Mouse (Mus musculus) MEL (cell line): ENCODE measurements around the gene Eif3b.

Experiments used
- CTCF ChIP-seq, 3 experiments: IDR thresholded peaks in 2 of 3; conservative IDR thresholded peaks in 1 of 3; 2 replicates each; pipeline ENCODE4 v1.5.1; 2011 to 2012; ENCODE audit warnings: low read length in 3 of 3, low read depth in 2 of 3, mild to moderate bottlenecking in 2 of 3, improper control_type of control experiment in 1 of 3, inconsistent platforms in 1 of 3, mixed read lengths in 1 of 3, moderate library complexity in 1 of 3; ENCODE audit not compliant: control insufficient read depth in 1 of 3, insufficient read depth in 1 of 3, poor library complexity in 1 of 3, severe bottlenecking in 1 of 3
- ELF1 ChIP-seq: IDR thresholded peaks from 2 replicates; pipeline ENCODE4 v1.6.1; 2014; ENCODE audit warnings: low read depth, mild to moderate bottlenecking, inconsistent platforms, low read length, improper control_type of control experiment, moderate library complexity
- MAZ ChIP-seq: IDR thresholded peaks from 2 replicates; pipeline ENCODE4 v1.6.1; 2012; ENCODE audit warnings: low read depth, mild to moderate bottlenecking, inconsistent platforms, low read length, improper control_type of control experiment
- MXI1 ChIP-seq: IDR thresholded peaks from 2 replicates; pipeline ENCODE4 v1.6.1; 2011; ENCODE audit warnings: mild to moderate bottlenecking, low read depth, low read length, improper control_type of control experiment
- POLR2A ChIP-seq, 2 experiments: IDR thresholded peaks; 2 replicates each; pipeline ENCODE4 v1.6.1; 2011 to 2012; ENCODE audit warnings: low read length in 2 of 2, mild to moderate bottlenecking in 2 of 2, control low read depth in 1 of 2, improper control_type of control experiment in 1 of 2, low read depth in 1 of 2, moderate library complexity in 1 of 2; ENCODE audit not compliant: control insufficient read depth in 1 of 2, insufficient read depth in 1 of 2, poor library complexity in 1 of 2
- RCOR1 ChIP-seq: IDR thresholded peaks from 2 replicates; pipeline ENCODE4 v1.6.1; 2012; ENCODE audit warnings: low read depth, mild to moderate bottlenecking, inconsistent platforms, low read length, improper control_type of control experiment

DNA sequence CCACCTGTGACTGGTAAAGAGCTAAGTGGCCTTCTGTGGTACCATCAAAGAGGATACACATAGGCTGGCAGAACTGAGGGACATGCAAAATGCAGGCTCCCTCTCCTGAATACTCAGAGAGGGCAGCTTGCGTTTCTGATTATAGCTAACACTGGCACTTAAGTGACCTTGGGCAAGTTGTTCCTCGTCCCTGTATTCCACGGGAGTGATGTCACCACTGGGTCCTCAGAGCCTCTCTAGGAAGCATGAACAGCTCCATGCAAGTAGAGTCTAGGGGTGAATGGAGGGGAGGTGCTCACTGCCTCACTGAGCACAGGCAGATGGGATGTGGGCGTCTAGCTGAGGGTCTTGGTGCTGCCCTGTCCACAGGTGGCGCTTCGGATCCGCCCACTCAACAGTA lies 26.9 kb downstream of the Eif3b start:
- TF ChIP-seq RCOR1 (no peak), POLR2A (IDR thresholded peaks at IDR 0.05; ENCODE audit: control insufficient read depth in 1 of 2, insufficient read depth in 1 of 2, low read depth in 1 of 2, low read length in 2 of 2, poor library complexity in 1 of 2) (no peak), CTCF (IDR thresholded peaks at IDR 0.05 in 2 of 3, conservative IDR thresholded peaks at IDR 0.05 in 1 of 3; ENCODE audit: control insufficient read depth in 1 of 3, insufficient read depth in 1 of 3, low read depth in 2 of 3, low read length in 3 of 3, poor library complexity in 1 of 3, severe bottlenecking in 1 of 3) (no peak), MAZ (no peak), ELF1 (no peak), MXI1 (no peak)
